Mouse (Mus musculus) kidney, embryonic 15.5 days (tissue): Measurements from ENCODE around the gene Kifc5b. TPM values are rescaled to one million over a fixed set of nuclear protein-coding genes. Genes with fewer than 3 reads are reported as not detected.

Experiments used
- ATAC-seq: fragments of 200-750 bp; cut with Nextera tagmentation; replicated peaks from 2 replicates; pipeline ENCODE4 v1.8.0; 2017; ENCODE audit warnings: moderate TSS enrichment; ENCODE audit not compliant: low FRiP score
- H3K27ac ChIP-seq: fragments of 300-500 bp; sonication (generic); 2 replicates; pipeline ENCODE4 v1.5.1; 2015; ENCODE audit warnings: mild to moderate bottlenecking, inconsistent platforms
- H3K27me3 ChIP-seq: fragments of 300-500 bp; sonication (generic); 2 replicates; pipeline ENCODE4 v1.6.1; 2015; ENCODE audit warnings: inconsistent platforms
- H3K36me3 ChIP-seq: fragments of 300-500 bp; sonication (generic); 2 replicates; pipeline ENCODE4 v1.6.1; 2015; ENCODE audit warnings: inconsistent platforms
- H3K4me1 ChIP-seq: fragments of 300-500 bp; sonication (generic); 2 replicates; pipeline ENCODE4 v1.6.1; 2015; ENCODE audit warnings: inconsistent platforms
- H3K4me2 ChIP-seq: fragments of 300-500 bp; sonication (generic); 2 replicates; pipeline ENCODE4 v1.6.1; 2015; ENCODE audit warnings: moderate library complexity, mild to moderate bottlenecking, inconsistent platforms
- H3K4me3 ChIP-seq: fragments of 300-500 bp; sonication (generic); replicated peaks from 2 replicates; pipeline ENCODE4 v1.5.1; 2015; ENCODE audit warnings: mild to moderate bottlenecking, inconsistent platforms
- H3K9ac ChIP-seq: fragments of 300-500 bp; sonication (generic); 2 replicates; pipeline ENCODE4 v1.6.1; 2015; ENCODE audit warnings: mild to moderate bottlenecking, inconsistent platforms
- H3K9me3 ChIP-seq: fragments of 300-500 bp; sonication (generic); replicated peaks from 2 replicates; pipeline ENCODE4 v1.6.1; 2016; ENCODE audit warnings: inconsistent platforms
- WGBS: fragments of 180-500 bp; shearing (Covaris S2); methylation state at CpG from one replicate; pipeline ENCODE4 v1.1.7; 2015; ENCODE audit warnings: mixed read lengths; 5-methylcytosine and 5-hydroxymethylcytosine counted together
- polyA plus RNA-seq: library from polyadenylated mRNA; unstranded; fragments of >200 nt; fragmentation: Nextera tagmentation; extraction: Ambion mirVana; gene quantifications from 2 replicates; pipeline ENCODE4 v1.2.1, GENCODE M21; 2015

Kifc5b gene
- polyA plus RNA-seq, 1 experiment from 2014 or later, result 9.3 TPM

GRCm38 (mm10) chr17:26950560-26951288 lies 33.8 kb downstream of the Kifc5b start:
- no peak overlapping the region for H3K9ac ChIP-seq
- peaks cover 81% of the 10 kb centered on the region for H3K4me1 ChIP-seq
- peak overlapping the region; percentile 68 for H3K4me2 ChIP-seq
- 29% methylated on average over 7 of the region's 7 CpGs for WGBS
- H3K9me3 ChIP-seq, result no peaks in the 10 kb centered on the region
- H3K27ac ChIP-seq, result peak overlapping the region; percentile 70; the same call in 1 of the 2 replicates
- H3K27me3 ChIP-seq, result no peaks in the 10 kb centered on the region
- peaks cover 16% of the 10 kb centered on the region for H3K36me3 ChIP-seq
- ATAC-seq, result no peak
- H3K4me3 ChIP-seq, result peak overlapping the region; percentile 47

GRCm38 (mm10) chr17:26951406-26951805 lies 34.5 kb downstream of the Kifc5b start:
- no peaks in the 10 kb centered on the region for H3K27me3 ChIP-seq
- ATAC-seq, result peak; percentile 41

DNA sequence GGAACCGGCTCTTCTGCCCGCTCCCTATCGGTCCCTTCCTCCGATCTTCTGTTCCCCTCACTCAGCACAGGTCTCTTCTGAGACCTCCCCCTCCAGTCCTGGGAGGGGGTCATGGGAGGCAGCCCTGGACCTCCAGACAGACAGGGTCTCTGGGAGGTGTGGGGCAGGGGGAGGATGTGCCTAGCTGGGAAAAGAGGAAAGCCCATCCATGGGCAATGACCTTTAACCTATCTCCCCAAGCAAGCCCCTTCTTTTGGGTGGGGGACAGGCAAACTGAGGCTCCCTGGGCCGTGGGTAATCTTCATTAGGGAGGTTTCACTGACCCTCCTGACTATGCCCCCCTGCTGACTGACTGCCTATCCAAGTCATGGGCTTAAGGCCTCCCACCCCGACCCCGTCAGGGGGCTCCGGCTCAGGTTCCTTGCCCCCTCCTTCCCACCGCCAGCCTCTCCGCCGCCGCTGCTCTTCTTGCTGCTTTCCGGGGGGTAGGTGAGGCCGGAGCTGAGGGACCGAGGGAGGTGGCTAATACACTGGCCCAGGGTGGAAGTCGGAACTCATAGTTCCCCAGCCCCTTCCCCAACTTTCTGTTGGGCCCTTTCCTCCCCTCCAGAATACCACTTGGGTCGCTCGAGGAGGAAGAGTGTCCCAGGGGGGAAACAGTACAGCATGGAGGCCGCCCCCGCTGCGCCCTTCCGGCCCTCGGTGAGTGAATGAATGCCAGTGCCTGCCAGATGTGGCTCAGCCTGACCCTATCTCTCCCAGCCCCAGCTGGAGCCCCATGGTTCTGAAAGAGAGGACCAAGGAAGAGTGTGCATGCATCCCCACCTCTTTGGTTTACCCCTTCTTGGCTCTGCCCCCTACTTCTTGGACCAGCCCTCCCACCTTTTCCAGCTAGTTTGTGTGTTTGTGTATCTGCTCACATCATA lies 35.3 kb downstream of the Kifc5b start:
- Histone ChIP-seq H3K27me3 (no peaks in the 10 kb centered on the region), H3K9ac (peak overlapping the region; percentile 43; the same call in 1 of the 2 replicates), H3K36me3 (peaks cover 31% of the 10 kb centered on the region), H3K4me2 (peak overlapping the region; percentile 68), H3K27ac (peak overlapping the region; percentile 70; the same call in 1 of the 2 replicates), H3K9me3 (no peaks in the 10 kb centered on the region), H3K4me3 (peak overlapping the region; percentile 47), H3K4me1 (peaks cover 66% of the 10 kb centered on the region)
- 5% methylated on average over 23 of the region's 23 CpGs for WGBS
- 0 out of 2 replicates have a peak, but pooled peaks have one; percentile 10 for ATAC-seq

More at GRCm38 (mm10) chr17:26951406-26951805, 34.5 kb downstream of the Kifc5b start:
- peak overlapping the region; percentile 43; the same call in 1 of the 2 replicates for H3K9ac ChIP-seq
- H3K36me3 ChIP-seq, result peaks cover 23% of the 10 kb centered on the region
- H3K4me2 ChIP-seq, result peak overlapping the region; percentile 68
- H3K27ac ChIP-seq, result peak overlapping the region; percentile 70
- H3K9me3 ChIP-seq, result no peaks in the 10 kb centered on the region
- H3K4me3 ChIP-seq, result peak overlapping the region; percentile 47
- 2% methylated on average over 11 of the region's 11 CpGs for WGBS
- peaks cover 74% of the 10 kb centered on the region for H3K4me1 ChIP-seq

DNA sequence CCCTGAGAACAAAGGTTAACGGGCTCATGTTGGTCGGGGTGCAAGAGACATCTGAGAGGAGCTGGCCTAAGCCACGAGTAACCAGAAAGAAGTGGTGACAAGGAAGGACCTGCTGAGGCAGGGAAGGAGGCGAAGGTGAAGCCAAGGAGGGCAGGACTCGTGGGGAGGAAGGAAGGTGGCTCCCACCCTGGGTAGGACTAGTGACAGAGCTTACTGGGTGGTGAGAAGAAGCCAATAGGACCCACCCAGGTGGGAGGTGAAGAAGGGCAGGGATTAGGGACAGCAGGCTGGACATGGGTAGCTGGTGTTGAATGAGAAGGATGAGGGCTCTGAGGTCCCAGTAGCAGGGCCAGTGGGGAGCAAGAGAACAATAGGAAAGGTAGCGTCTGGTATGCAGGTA lies 36.3 kb downstream of the Kifc5b start:
- Histone ChIP-seq H3K9me3 (no peaks in the 10 kb centered on the region), H3K27me3 (no peaks in the 10 kb centered on the region), H3K9ac (peak overlapping the region; percentile 43; the same call in 1 of the 2 replicates), H3K4me3 (peak overlapping the region; percentile 47; the same call in 1 of the 2 replicates), H3K4me2 (peak overlapping the region; percentile 68), H3K4me1 (peaks cover 59% of the 10 kb centered on the region), H3K27ac (0 out of 2 replicates have a peak overlapping the region, but pooled peaks have one; percentile 32), H3K36me3 (peaks cover 40% of the 10 kb centered on the region)
- no peak for ATAC-seq
- 30% methylated on average over 6 of the region's 6 CpGs for WGBS

DNA sequence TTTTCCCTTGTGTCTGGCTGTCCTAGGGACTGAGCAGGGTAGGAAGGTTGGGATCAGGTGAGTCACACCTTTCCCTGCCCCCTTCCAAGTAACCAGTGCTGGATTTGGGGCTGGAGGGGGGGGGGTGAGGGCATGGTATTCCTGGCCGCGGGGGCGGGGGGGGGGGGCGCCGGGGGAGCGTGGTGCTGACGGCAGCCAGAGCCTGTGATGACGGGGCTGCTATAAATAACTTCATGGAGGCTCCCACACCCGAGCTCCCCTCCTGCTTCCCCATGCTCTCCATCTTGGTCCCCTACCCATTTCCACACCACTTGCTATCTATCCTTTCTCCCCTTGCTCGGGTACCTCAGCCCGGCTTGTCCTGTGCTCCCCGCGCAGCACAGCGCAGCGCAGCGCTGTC lies 36.8 kb downstream of the Kifc5b start:
- no peaks in the 10 kb centered on the region for H3K9me3 ChIP-seq
- H3K36me3 ChIP-seq, result peaks cover 44% of the 10 kb centered on the region
- H3K4me2 ChIP-seq, result peak overlapping the region; percentile 68
- H3K27me3 ChIP-seq, result no peaks in the 10 kb centered on the region
- no peak overlapping the region for H3K9ac ChIP-seq
- ATAC-seq, result no peak
- H3K27ac ChIP-seq, result peak overlapping the region; percentile 51
- H3K4me3 ChIP-seq, result peak overlapping the region; percentile 10; the same call in 1 of the 2 replicates
- peaks cover 55% of the 10 kb centered on the region for H3K4me1 ChIP-seq
- WGBS, result 18% methylated on average over 16 of the region's 16 CpGs

DNA sequence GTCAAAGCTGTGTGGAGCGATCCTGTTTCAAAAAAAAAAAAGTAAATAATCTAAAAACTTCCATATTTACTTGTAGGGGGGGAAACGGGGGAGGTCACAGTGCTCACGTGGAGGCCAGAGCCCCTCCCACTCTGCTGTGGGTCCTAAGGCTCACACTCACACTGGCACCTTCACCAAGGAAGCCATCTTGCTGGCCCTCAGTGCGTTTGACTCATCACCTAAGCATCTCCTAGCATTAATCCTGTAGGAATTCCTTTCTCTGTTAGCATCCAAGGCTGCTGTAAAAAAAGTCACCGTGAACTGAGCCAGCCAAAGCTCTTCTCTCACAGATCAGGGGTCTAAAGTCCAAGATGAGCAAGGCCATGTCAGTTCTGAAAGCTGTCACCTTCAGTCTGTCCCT lies 39.4 kb downstream of the Kifc5b start:
- no peaks in the 10 kb centered on the region for H3K9me3 ChIP-seq
- no peak overlapping the region for H3K4me3 ChIP-seq
- no peak overlapping the region for H3K9ac ChIP-seq
- H3K27me3 ChIP-seq, result no peaks in the 10 kb centered on the region
- no peak overlapping the region for H3K27ac ChIP-seq
- no peak for ATAC-seq
- H3K4me2 ChIP-seq, result no peak overlapping the region
- peaks cover 29% of the 10 kb centered on the region for H3K4me1 ChIP-seq
- 82% methylated on average over 5 of the region's 5 CpGs for WGBS
- H3K36me3 ChIP-seq, result peaks cover 64% of the 10 kb centered on the region

GRCm38 (mm10) chr17:26956895-26957294 lies 40.0 kb downstream of the Kifc5b start:
- Histone ChIP-seq H3K36me3 (peaks cover 70% of the 10 kb centered on the region), H3K27me3 (no peaks in the 10 kb centered on the region), H3K4me3 (no peak overlapping the region), H3K9me3 (no peaks in the 10 kb centered on the region), H3K4me1 (peaks cover 23% of the 10 kb centered on the region), H3K27ac (no peak overlapping the region), H3K4me2 (no peak overlapping the region), H3K9ac (no peak overlapping the region)
- 90% methylated on average over 18 of the region's 18 CpGs for WGBS
- ATAC-seq, result no peak

DNA sequence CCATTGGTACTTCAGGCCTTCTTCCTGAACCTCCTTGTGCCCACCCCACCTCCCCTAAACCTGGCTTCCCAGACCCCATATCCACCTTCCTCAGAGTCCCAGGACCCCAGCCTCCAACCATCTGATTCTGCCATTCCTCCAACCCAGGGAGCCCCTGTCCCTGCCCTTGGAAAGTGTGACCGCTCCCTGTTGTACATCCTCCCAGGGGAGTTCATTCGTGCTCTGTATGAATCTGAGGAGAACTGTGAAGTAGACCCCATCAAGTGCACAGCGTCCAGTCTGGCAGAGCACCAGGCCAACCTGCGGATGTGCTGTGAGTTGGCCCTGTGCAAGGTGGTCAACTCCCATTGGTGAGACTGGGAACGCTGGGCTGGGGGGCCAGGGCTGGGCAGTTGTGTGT lies 41.0 kb downstream of the Kifc5b start:
- H3K27me3 ChIP-seq, result no peaks in the 10 kb centered on the region
- no peak for ATAC-seq
- no peak overlapping the region for H3K4me3 ChIP-seq
- WGBS, result 95% methylated on average over 5 of the region's 5 CpGs
- no peak overlapping the region for H3K9ac ChIP-seq
- H3K4me2 ChIP-seq, result no peak overlapping the region
- H3K9me3 ChIP-seq, result no peaks in the 10 kb centered on the region
- H3K4me1 ChIP-seq, result peaks cover 13% of the 10 kb centered on the region
- peaks cover 77% of the 10 kb centered on the region for H3K36me3 ChIP-seq
- H3K27ac ChIP-seq, result no peak overlapping the region

DNA sequence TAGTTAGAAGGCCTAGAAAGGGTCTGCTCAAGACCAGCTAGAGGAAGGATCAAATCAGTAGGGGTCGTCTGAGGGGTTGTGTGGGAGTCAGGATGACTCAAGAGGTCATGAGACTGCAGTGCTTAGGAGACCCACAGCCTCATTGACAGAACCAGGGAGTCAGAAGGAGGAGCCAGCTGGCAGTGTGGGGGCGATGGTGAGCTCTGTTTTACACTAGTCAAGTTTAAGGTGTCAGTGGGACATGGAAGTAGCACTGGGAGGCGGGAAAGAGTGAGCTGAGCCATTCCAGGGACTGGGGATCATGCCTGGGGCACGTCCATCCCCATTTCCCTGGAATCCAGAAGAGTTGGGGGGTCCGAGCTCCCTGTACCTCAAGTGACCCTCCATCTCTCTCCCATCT lies 42.0 kb downstream of the Kifc5b start:
- Histone ChIP-seq H3K27me3 (no peaks in the 10 kb centered on the region), H3K4me1 (peaks cover 3% of the 10 kb centered on the region), H3K36me3 (peaks cover 83% of the 10 kb centered on the region), H3K4me2 (no peak overlapping the region), H3K27ac (no peak overlapping the region), H3K9ac (no peak overlapping the region), H3K4me3 (no peak overlapping the region), H3K9me3 (no peaks in the 10 kb centered on the region)
- 49% methylated on average over 5 of the region's 5 CpGs for WGBS
- ATAC-seq, result no peak

GRCm38 (mm10) chr17:26959815-26960214 lies 42.9 kb downstream of the Kifc5b start:
- WGBS, result 92% methylated on average over 4 of the region's 4 CpGs
- no peak overlapping the region for H3K9ac ChIP-seq
- H3K27ac ChIP-seq, result no peak overlapping the region
- H3K27me3 ChIP-seq, result no peaks in the 10 kb centered on the region
- no peak overlapping the region for H3K4me3 ChIP-seq
- H3K4me2 ChIP-seq, result no peak overlapping the region
- H3K9me3 ChIP-seq, result no peaks in the 10 kb centered on the region
- ATAC-seq, result no peak
- peaks cover 90% of the 10 kb centered on the region for H3K36me3 ChIP-seq
- H3K4me1 ChIP-seq, result no peaks in the 10 kb centered on the region

GRCm38 (mm10) chr17:26961572-26962240 lies 44.8 kb downstream of the Kifc5b start:
- no peak for ATAC-seq
- Histone ChIP-seq H3K4me2 (no peak overlapping the region), H3K9me3 (no peaks in the 10 kb centered on the region), H3K4me1 (no peaks in the 10 kb centered on the region), H3K27me3 (no peaks in the 10 kb centered on the region), H3K36me3 (peaks cover 90% of the 10 kb centered on the region), H3K9ac (no peak overlapping the region), H3K27ac (no peak overlapping the region), H3K4me3 (no peak overlapping the region)
- 94% methylated on average over 21 of the region's 21 CpGs for WGBS
